Mouse (Mus musculus) stomach, embryonic 15.5 days (tissue): Measurements from ENCODE around the gene Mcts2. TPM values are rescaled to one million over a fixed set of nuclear protein-coding genes. Genes with fewer than 3 reads are reported as not detected.

Experiments
- ATAC-seq: fragments of 200-750 bp; cut with Nextera tagmentation; 2 replicates; pipeline ENCODE4 v1.8.0; 2017; ENCODE audit warnings: low read depth, moderate number of reproducible peaks, moderate TSS enrichment; ENCODE audit not compliant: insufficient read depth, low FRiP score
- H3K27ac ChIP-seq: fragments of 300-500 bp; sonication (generic); 2 replicates; pipeline ENCODE4 v1.5.1; 2015; ENCODE audit warnings: mild to moderate bottlenecking, inconsistent platforms
- H3K27me3 ChIP-seq: fragments of 300-500 bp; sonication (generic); replicated peaks from 2 replicates; pipeline ENCODE4 v1.6.1; 2015; ENCODE audit warnings: inconsistent platforms
- H3K36me3 ChIP-seq: fragments of 300-500 bp; sonication (generic); 2 replicates; pipeline ENCODE4 v1.6.1; 2015; ENCODE audit warnings: inconsistent platforms
- H3K4me1 ChIP-seq: fragments of 300-500 bp; sonication (generic); 2 replicates; pipeline ENCODE4 v1.6.1; 2015; ENCODE audit warnings: inconsistent platforms
- H3K4me2 ChIP-seq: fragments of 300-500 bp; sonication (generic); 2 replicates; pipeline ENCODE4 v1.6.1; 2015; ENCODE audit warnings: mild to moderate bottlenecking, inconsistent platforms
- H3K4me3 ChIP-seq: fragments of 300-500 bp; sonication (generic); replicated peaks from 2 replicates; pipeline ENCODE4 v1.5.1; 2015; ENCODE audit warnings: inconsistent platforms
- H3K9ac ChIP-seq: fragments of 300-500 bp; sonication (generic); 2 replicates; pipeline ENCODE4 v1.6.1; 2015; ENCODE audit warnings: inconsistent platforms
- H3K9me3 ChIP-seq: fragments of 300-500 bp; sonication (generic); 2 replicates; pipeline ENCODE4 v1.6.1; 2016; ENCODE audit warnings: inconsistent platforms
- WGBS: fragments of 180-500 bp; shearing (Covaris S2); methylation state at CpG from one replicate; pipeline ENCODE4 v1.1.7; 2015; 5-methylcytosine and 5-hydroxymethylcytosine counted together
- polyA plus RNA-seq: library from polyadenylated mRNA; unstranded; fragments of >200 nt; fragmentation: Nextera tagmentation; extraction: Ambion mirVana; gene quantifications from 2 replicates; pipeline ENCODE4 v1.2.1, GENCODE M21; 2015

Gene Mcts2
- polyA plus RNA-seq, 1 experiment from 2014 or later: 26.7 TPM

- ATAC-seq: no peak
- peak overlapping the region; percentile 91 for H3K4me3 ChIP-seq
- peak overlapping the region; percentile 95 for H3K27ac ChIP-seq
- no peaks in the 10 kb centered on the region for H3K27me3 ChIP-seq
- WGBS: 46% methylated on average over 9 of the region's 9 CpGs
- H3K36me3 ChIP-seq: peaks cover 11% of the 10 kb centered on the region
- H3K4me2 ChIP-seq: peak overlapping the region; percentile 74
- no peaks in the 10 kb centered on the region for H3K9me3 ChIP-seq
- H3K4me1 ChIP-seq: peaks cover 32% of the 10 kb centered on the region
- H3K9ac ChIP-seq: peak overlapping the region; percentile 68
Observed at GRCm38 (mm10) chr2:152670983-152671641, 15.7 kb upstream of the Mcts2 start.

GRCm38 (mm10) chr2:152671642-152671999, 15.2 kb upstream of the Mcts2 start:
- peak overlapping the region; percentile 91 for H3K4me3 ChIP-seq
- 26% methylated on average over 5 of the region's 5 CpGs for WGBS
- H3K9ac ChIP-seq: no peak overlapping the region
- H3K36me3 ChIP-seq: peaks cover 14% of the 10 kb centered on the region
- peak overlapping the region; percentile 74 for H3K4me2 ChIP-seq
- H3K9me3 ChIP-seq: no peaks in the 10 kb centered on the region
- no peak overlapping the region for H3K27ac ChIP-seq
- ATAC-seq: no peak
- H3K4me1 ChIP-seq: peaks cover 32% of the 10 kb centered on the region
- H3K27me3 ChIP-seq: no peaks in the 10 kb centered on the region

- peaks cover 17% of the 10 kb centered on the region for H3K36me3 ChIP-seq
- 87% methylated on average over 12 of the region's 12 CpGs for WGBS
- H3K4me3 ChIP-seq: no peak overlapping the region
- H3K4me1 ChIP-seq: peaks cover 32% of the 10 kb centered on the region
- no peak for ATAC-seq
- H3K9ac ChIP-seq: no peak overlapping the region
- no peaks in the 10 kb centered on the region for H3K27me3 ChIP-seq
- peak overlapping the region; percentile 74 for H3K4me2 ChIP-seq
- no peaks in the 10 kb centered on the region for H3K9me3 ChIP-seq
- no peak overlapping the region for H3K27ac ChIP-seq
Observed at GRCm38 (mm10) chr2:152672166-152672565, 14.7 kb upstream of the Mcts2 start.

- Histone ChIP-seq H3K9me3 (no peaks in the 10 kb centered on the region), H3K4me2 (no peak overlapping the region), H3K9ac (no peak overlapping the region), H3K36me3 (peaks cover 25% of the 10 kb centered on the region), H3K4me3 (no peak overlapping the region), H3K4me1 (peaks cover 32% of the 10 kb centered on the region), H3K27ac (0 out of 2 replicates have a peak overlapping the region, but pooled peaks have one; percentile 4), H3K27me3 (no peaks in the 10 kb centered on the region)
- WGBS: 64% methylated on average over 11 of the region's 11 CpGs
- ATAC-seq: no peak
Observed at GRCm38 (mm10) chr2:152674148-152674547, 12.7 kb upstream of the Mcts2 start.

GRCm38 (mm10) chr2:152675252-152675791, 11.5 kb upstream of the Mcts2 start:
- Histone ChIP-seq H3K27ac (no peak overlapping the region), H3K9ac (no peak overlapping the region), H3K36me3 (peaks cover 33% of the 10 kb centered on the region), H3K27me3 (no peaks in the 10 kb centered on the region), H3K9me3 (no peaks in the 10 kb centered on the region), H3K4me3 (no peak overlapping the region), H3K4me2 (no peak overlapping the region), H3K4me1 (peaks cover 30% of the 10 kb centered on the region)
- WGBS: 83% methylated on average over 13 of the region's 13 CpGs
- no peak for ATAC-seq

- Histone ChIP-seq H3K36me3 (peaks cover 62% of the 10 kb centered on the region), H3K27ac (no peak overlapping the region)
- ATAC-seq: no peak
Observed at GRCm38 (mm10) chr2:152678302-152678701, 8.5 kb upstream of the Mcts2 start.

GRCm38 (mm10) chr2:152678925-152679324, 7.9 kb upstream of the Mcts2 start:
- Histone ChIP-seq H3K4me3 (no peak overlapping the region), H3K4me2 (no peak overlapping the region), H3K9ac (no peak overlapping the region), H3K27me3 (no peaks in the 10 kb centered on the region), H3K4me1 (peaks cover 2% of the 10 kb centered on the region), H3K36me3 (peaks cover 64% of the 10 kb centered on the region), H3K9me3 (no peaks in the 10 kb centered on the region), H3K27ac (no peak overlapping the region)
- ATAC-seq: no peak
- 86% methylated on average over 5 of the region's 5 CpGs for WGBS

More at GRCm38 (mm10) chr2:152678302-152678701, 8.5 kb upstream of the Mcts2 start:
- WGBS: 47% methylated on average over 3 of the region's 3 CpGs
- peaks cover 4% of the 10 kb centered on the region for H3K4me1 ChIP-seq
- H3K9ac ChIP-seq: no peak overlapping the region
- H3K4me3 ChIP-seq: no peak overlapping the region
- no peak overlapping the region for H3K4me2 ChIP-seq
- no peaks in the 10 kb centered on the region for H3K27me3 ChIP-seq
- no peaks in the 10 kb centered on the region for H3K9me3 ChIP-seq

- 80% methylated on average over 8 of the region's 8 CpGs for WGBS
- Histone ChIP-seq H3K27me3 (no peaks in the 10 kb centered on the region), H3K4me1 (no peaks in the 10 kb centered on the region), H3K9ac (no peak overlapping the region), H3K4me2 (no peak overlapping the region), H3K36me3 (peaks cover 73% of the 10 kb centered on the region), H3K27ac (no peak overlapping the region), H3K9me3 (no peaks in the 10 kb centered on the region), H3K4me3 (no peak overlapping the region)
- ATAC-seq: peak; percentile 19; the same call in 1 of the 2 replicates
Observed at GRCm38 (mm10) chr2:152679701-152680355, 7.0 kb upstream of the Mcts2 start.

- 88% methylated on average over 5 of the region's 5 CpGs for WGBS
- ATAC-seq: no peak
- Histone ChIP-seq H3K4me1 (no peaks in the 10 kb centered on the region), H3K4me2 (no peak overlapping the region), H3K27me3 (no peaks in the 10 kb centered on the region), H3K36me3 (peaks cover 86% of the 10 kb centered on the region), H3K9ac (no peak overlapping the region), H3K4me3 (no peak overlapping the region), H3K27ac (no peak overlapping the region), H3K9me3 (no peaks in the 10 kb centered on the region)
Observed at GRCm38 (mm10) chr2:152683086-152683485, 3.7 kb upstream of the Mcts2 start.

GRCm38 (mm10) chr2:152686399-152686798, 436 bp upstream of the Mcts2 start:
- Histone ChIP-seq H3K27ac (peak overlapping the region; percentile 55), H3K4me3 (peak overlapping the region; percentile 12), H3K9me3 (no peaks in the 10 kb centered on the region), H3K4me2 (peak overlapping the region; percentile 17), H3K9ac (no peak overlapping the region), H3K27me3 (no peaks in the 10 kb centered on the region), H3K4me1 (no peaks in the 10 kb centered on the region), H3K36me3 (peaks cover 76% of the 10 kb centered on the region)
- 58% methylated on average over 12 of the region's 12 CpGs for WGBS
- ATAC-seq: no peak

GRCm38 (mm10) chr2:152691564-152692217, 4.9 kb downstream of the Mcts2 start:
- Histone ChIP-seq H3K27ac (no peak overlapping the region), H3K4me2 (no peak overlapping the region), H3K27me3 (no peaks in the 10 kb centered on the region), H3K9ac (no peak overlapping the region), H3K36me3 (peaks cover 38% of the 10 kb centered on the region), H3K9me3 (no peaks in the 10 kb centered on the region), H3K4me3 (no peak overlapping the region), H3K4me1 (peaks cover 4% of the 10 kb centered on the region; the same call in 1 of the 2 replicates)
- 69% methylated on average over 7 of the region's 7 CpGs for WGBS
- ATAC-seq: no peak

- ATAC-seq: no peak
- 0 out of 2 replicates have a peak overlapping the region, but pooled peaks have one; percentile 46 for H3K27ac ChIP-seq
- peaks cover 28% of the 10 kb centered on the region for H3K36me3 ChIP-seq
- no peaks in the 10 kb centered on the region for H3K9me3 ChIP-seq
- no peak overlapping the region; the same call in 1 of the 2 replicates for H3K4me3 ChIP-seq
- no peak overlapping the region for H3K9ac ChIP-seq
- peak overlapping the region; percentile 33 for H3K4me2 ChIP-seq
- WGBS: 13% methylated on average over 9 of the region's 9 CpGs
- H3K4me1 ChIP-seq: peaks cover 8% of the 10 kb centered on the region
- no peaks in the 10 kb centered on the region for H3K27me3 ChIP-seq
Observed at GRCm38 (mm10) chr2:152693233-152693632, 6.4 kb downstream of the Mcts2 start.
